Mouse (Mus musculus) neural tube, embryonic 15.5 days (tissue): Measurements from ENCODE around the gene Tmsb15b1. TPM values are rescaled to one million over a fixed set of nuclear protein-coding genes. Genes with fewer than 3 reads are reported as not detected.

Experiments
- ATAC-seq: fragments of 200-750 bp; cut with Nextera tagmentation; 2 replicates; pipeline ENCODE4 v1.8.0; 2017; ENCODE audit warnings: mild to moderate bottlenecking, moderate TSS enrichment, moderate library complexity; ENCODE audit not compliant: low FRiP score
- H3K27ac ChIP-seq: fragments of 300-500 bp; sonication (generic); replicated peaks from 2 replicates; pipeline ENCODE4 v1.5.1; 2015; ENCODE audit warnings: mild to moderate bottlenecking, inconsistent platforms
- H3K27me3 ChIP-seq: fragments of 300-500 bp; sonication (generic); replicated peaks from 2 replicates; pipeline ENCODE4 v1.6.1; 2015; ENCODE audit warnings: inconsistent platforms
- H3K36me3 ChIP-seq: fragments of 300-500 bp; sonication (generic); 2 replicates; pipeline ENCODE4 v1.6.1; 2015; ENCODE audit warnings: inconsistent platforms
- H3K4me1 ChIP-seq: fragments of 300-500 bp; sonication (generic); 2 replicates; pipeline ENCODE4 v1.6.1; 2015; ENCODE audit warnings: inconsistent platforms
- H3K4me2 ChIP-seq: fragments of 300-500 bp; sonication (generic); 2 replicates; pipeline ENCODE4 v1.6.1; 2015; ENCODE audit warnings: inconsistent platforms, mild to moderate bottlenecking, moderate library complexity
- H3K4me3 ChIP-seq: fragments of 300-500 bp; sonication (generic); replicated peaks from 2 replicates; pipeline ENCODE4 v1.5.1; 2015; ENCODE audit warnings: mild to moderate bottlenecking, inconsistent platforms
- H3K9ac ChIP-seq: fragments of 300-500 bp; sonication (generic); replicated peaks from 2 replicates; pipeline ENCODE4 v1.6.1; 2015; ENCODE audit warnings: mild to moderate bottlenecking, inconsistent platforms
- H3K9me3 ChIP-seq: fragments of 300-500 bp; sonication (generic); replicated peaks from 2 replicates; pipeline ENCODE4 v1.6.1; 2016; ENCODE audit warnings: inconsistent platforms
- WGBS: fragments of 180-500 bp; shearing (Covaris S2); methylation state at CpG from one replicate; pipeline ENCODE4 v1.1.7; 2015; ENCODE audit warnings: mixed read lengths; 5-methylcytosine and 5-hydroxymethylcytosine counted together
- polyA plus RNA-seq: library from polyadenylated mRNA; unstranded; fragments of >200 nt; fragmentation: Nextera tagmentation; extraction: Ambion mirVana; gene quantifications from 2 replicates; pipeline ENCODE4 v1.2.1, GENCODE M21; 2015

Gene Tmsb15b1
- polyA plus RNA-seq: 28.5 and 33.0 TPM in 2 replicates

GRCm38 (mm10) chrX:136976424-136977084, at the start of gene Tmsb15b1, which contains the start of gene Tmsb15l:
Gene Tmsb15b1, minus strand, starts transcription at chrX:136976874.
Gene Tmsb15l, minus strand, starts transcription at chrX:136976869.
- 31% methylated on average over 15 of the region's 15 CpGs for WGBS
- H3K4me2 ChIP-seq: peak within 1 kb of the TSS; percentile 59
- peak; percentile 100 for ATAC-seq
- no peaks in the 10 kb centered on the region for H3K9me3 ChIP-seq
- H3K4me3 ChIP-seq: peak within 1 kb of the TSS; percentile 48
- no peaks in the 10 kb centered on the region for H3K36me3 ChIP-seq
- no peaks in the 10 kb centered on the region for H3K4me1 ChIP-seq
- peak within 1 kb of the TSS; percentile 48 for H3K9ac ChIP-seq
- no peaks in the 10 kb centered on the region for H3K27me3 ChIP-seq
- H3K27ac ChIP-seq: no peak within 1 kb of the TSS

GRCm38 (mm10) chrX:137019310-137019709, 42.6 kb upstream of the Tmsb15b1 start:
- Histone ChIP-seq H3K27ac (no peak overlapping the region), H3K9ac (no peak overlapping the region), H3K27me3 (no peaks in the 10 kb centered on the region), H3K36me3 (no peaks in the 10 kb centered on the region), H3K4me1 (no peaks in the 10 kb centered on the region), H3K9me3 (no peaks in the 10 kb centered on the region), H3K4me2 (no peak overlapping the region), H3K4me3 (no peak overlapping the region)
- 0 out of 2 replicates have a peak, but pooled peaks have one; percentile 65 for ATAC-seq
- WGBS: 14% methylated on average over 1 of the region's 1 CpGs

GRCm38 (mm10) chrX:137017668-137018067, 41.0 kb upstream of the Tmsb15b1 start:
- no peaks in the 10 kb centered on the region for H3K36me3 ChIP-seq
- no peak for ATAC-seq
- no peaks in the 10 kb centered on the region for H3K4me1 ChIP-seq
- H3K9me3 ChIP-seq: no peaks in the 10 kb centered on the region
- no peak overlapping the region for H3K4me3 ChIP-seq
- no peak overlapping the region for H3K27ac ChIP-seq
- no peak overlapping the region for H3K4me2 ChIP-seq
- WGBS: 78% methylated on average over 1 of the region's 1 CpGs
- no peaks in the 10 kb centered on the region for H3K27me3 ChIP-seq
- no peak overlapping the region for H3K9ac ChIP-seq

- H3K4me3 ChIP-seq: no peak overlapping the region
- H3K4me2 ChIP-seq: no peak overlapping the region
- WGBS: 54% methylated on average over 6 of the region's 6 CpGs
- H3K27me3 ChIP-seq: no peaks in the 10 kb centered on the region
- H3K4me1 ChIP-seq: no peaks in the 10 kb centered on the region
- no peaks in the 10 kb centered on the region for H3K36me3 ChIP-seq
- ATAC-seq: peak; percentile 78
- no peaks in the 10 kb centered on the region for H3K9me3 ChIP-seq
- no peak overlapping the region; the same call in 1 of the 2 replicates for H3K27ac ChIP-seq
- H3K9ac ChIP-seq: no peak overlapping the region
Measured at GRCm38 (mm10) chrX:137015099-137015709, 38.5 kb upstream of the Tmsb15b1 start.

GRCm38 (mm10) chrX:136996256-136996655, 19.6 kb upstream of the Tmsb15b1 start:
- Histone ChIP-seq H3K4me3 (no peak overlapping the region), H3K9ac (no peak overlapping the region), H3K36me3 (no peaks in the 10 kb centered on the region), H3K4me1 (peaks cover 20% of the 10 kb centered on the region), H3K9me3 (no peaks in the 10 kb centered on the region), H3K27me3 (no peaks in the 10 kb centered on the region), H3K27ac (no peak overlapping the region), H3K4me2 (no peak overlapping the region)
- 86% methylated on average over 2 of the region's 2 CpGs for WGBS
- no peak for ATAC-seq

- H3K27me3 ChIP-seq: no peaks in the 10 kb centered on the region
- H3K4me1 ChIP-seq: peaks cover 25% of the 10 kb centered on the region
- peak overlapping the region; percentile 91 for H3K27ac ChIP-seq
- peak overlapping the region; percentile 58 for H3K4me2 ChIP-seq
- peak overlapping the region; percentile 49 for H3K4me3 ChIP-seq
- 22% methylated on average over 14 of the region's 14 CpGs for WGBS
- H3K36me3 ChIP-seq: no peaks in the 10 kb centered on the region
- ATAC-seq: peak; percentile 25; the same call in 1 of the 2 replicates
- H3K9ac ChIP-seq: peak overlapping the region; percentile 61
- H3K9me3 ChIP-seq: no peaks in the 10 kb centered on the region
Measured at GRCm38 (mm10) chrX:136993641-136994040, 17.0 kb upstream of the Tmsb15b1 start.

GRCm38 (mm10) chrX:136992978-136993547, 16.4 kb upstream of the Tmsb15b1 start, which contains the start of gene Zcchc18:
Gene Zcchc18, plus strand, starts transcription at chrX:136993155.
- H3K4me2 ChIP-seq: peak within 1 kb of the TSS; percentile 58
- H3K36me3 ChIP-seq: no peaks in the 10 kb centered on the region
- peaks cover 25% of the 10 kb centered on the region for H3K4me1 ChIP-seq
- peak within 1 kb of the TSS; percentile 49 for H3K4me3 ChIP-seq
- H3K27ac ChIP-seq: peak within 1 kb of the TSS; percentile 91
- peak within 1 kb of the TSS; percentile 61 for H3K9ac ChIP-seq
- peak; percentile 98 for ATAC-seq
- no peaks in the 10 kb centered on the region for H3K9me3 ChIP-seq
- 20% methylated on average over 26 of the region's 26 CpGs for WGBS
- H3K27me3 ChIP-seq: no peaks in the 10 kb centered on the region

GRCm38 (mm10) chrX:136992191-136992965, 15.7 kb upstream of the Tmsb15b1 start:
- H3K36me3 ChIP-seq: no peaks in the 10 kb centered on the region

GRCm38 (mm10) chrX:136991274-136991673, 14.6 kb upstream of the Tmsb15b1 start:
- no peaks in the 10 kb centered on the region for H3K9me3 ChIP-seq
- H3K9ac ChIP-seq: no peak overlapping the region
- 55% methylated on average over 2 of the region's 2 CpGs for WGBS
- H3K4me1 ChIP-seq: peaks cover 25% of the 10 kb centered on the region
- H3K4me2 ChIP-seq: peak overlapping the region; percentile 58
- no peaks in the 10 kb centered on the region for H3K27me3 ChIP-seq
- no peak for ATAC-seq
- H3K27ac ChIP-seq: no peak overlapping the region
- no peak overlapping the region for H3K4me3 ChIP-seq
- H3K36me3 ChIP-seq: no peaks in the 10 kb centered on the region

More at GRCm38 (mm10) chrX:136992191-136992965, 15.7 kb upstream of the Tmsb15b1 start:
- H3K9ac ChIP-seq: peak overlapping the region; percentile 51
- no peaks in the 10 kb centered on the region for H3K9me3 ChIP-seq
- WGBS: 12% methylated on average over 19 of the region's 19 CpGs
- H3K4me1 ChIP-seq: peaks cover 25% of the 10 kb centered on the region
- H3K4me2 ChIP-seq: peak overlapping the region; percentile 58
- peak; percentile 75 for ATAC-seq
- H3K27me3 ChIP-seq: no peaks in the 10 kb centered on the region
- peak overlapping the region; percentile 49 for H3K4me3 ChIP-seq
- peak overlapping the region; percentile 91 for H3K27ac ChIP-seq

GRCm38 (mm10) chrX:136986039-136986438, 9.4 kb upstream of the Tmsb15b1 start:
- Histone ChIP-seq H3K36me3 (no peaks in the 10 kb centered on the region), H3K4me1 (peaks cover 3% of the 10 kb centered on the region; the same call in 1 of the 2 replicates), H3K9me3 (no peaks in the 10 kb centered on the region), H3K4me3 (no peak overlapping the region), H3K27ac (no peak overlapping the region), H3K9ac (no peak overlapping the region), H3K4me2 (no peak overlapping the region), H3K27me3 (no peaks in the 10 kb centered on the region)
- no peak for ATAC-seq

- no peak overlapping the region for H3K4me2 ChIP-seq
- H3K4me1 ChIP-seq: no peaks in the 10 kb centered on the region
- no peaks in the 10 kb centered on the region for H3K9me3 ChIP-seq
- no peak overlapping the region for H3K9ac ChIP-seq
- H3K4me3 ChIP-seq: no peak overlapping the region
- no peaks in the 10 kb centered on the region for H3K27me3 ChIP-seq
- ATAC-seq: no peak
- H3K27ac ChIP-seq: no peak overlapping the region
- H3K36me3 ChIP-seq: no peaks in the 10 kb centered on the region
Measured at GRCm38 (mm10) chrX:136978616-136979015, 1.9 kb upstream of the Tmsb15b1 start.
